Mouse (Mus musculus) retina, postnatal 1 day (tissue): Measurements from ENCODE around the gene Trip6.
"Not testable (repeated sequence)": the region's sequence is repeated elsewhere in the genome, so short reads cannot be mapped to it uniquely, and the experiment has no call there.

ENCODE experiments used
- DNase-seq: peaks from one replicate; pipeline ENCODE4 v3.0.0-alpha.2; 2012

Gene Trip6

DNA sequence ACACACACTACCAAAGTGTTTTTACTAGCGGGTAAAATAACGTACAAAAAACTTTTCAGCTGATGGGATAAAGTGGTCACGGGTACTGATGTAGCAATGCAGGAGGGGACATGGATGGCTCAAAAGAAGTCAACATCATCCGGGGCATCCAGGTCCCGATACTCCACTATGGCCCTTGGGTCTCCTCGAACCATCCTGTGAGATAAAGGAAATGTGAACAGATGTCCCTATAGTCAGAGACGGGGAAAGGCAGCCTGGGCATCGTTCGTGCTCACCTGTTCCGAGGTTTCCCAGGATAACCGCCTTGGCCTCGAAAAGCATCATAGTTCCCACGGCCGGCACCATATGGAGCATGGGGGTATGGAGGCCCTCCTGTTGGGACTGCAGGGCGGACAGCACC is 18.5 kb downstream of the Trip6 start:
- DNase-seq: no peak

DNA sequence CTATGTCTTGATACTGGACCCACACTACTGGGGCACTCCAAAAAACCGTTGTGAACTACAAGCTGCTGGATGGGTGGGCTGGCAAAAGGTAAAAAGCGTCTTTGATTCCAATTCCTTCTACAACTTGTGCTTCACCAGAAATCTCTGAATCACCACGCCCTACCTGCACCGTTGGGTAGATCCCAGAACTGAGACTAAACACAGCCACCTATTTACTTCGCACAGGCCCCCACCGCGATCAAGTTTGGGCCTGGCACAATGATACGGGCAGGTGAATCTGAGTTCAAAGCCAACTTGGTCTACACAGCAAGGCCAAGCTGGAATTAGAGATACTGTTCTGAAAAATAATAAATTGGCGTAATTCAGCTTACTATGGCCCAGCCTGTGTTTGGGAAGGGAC is 18.9 kb downstream of the Trip6 start:
- DNase-seq: no peak

DNA sequence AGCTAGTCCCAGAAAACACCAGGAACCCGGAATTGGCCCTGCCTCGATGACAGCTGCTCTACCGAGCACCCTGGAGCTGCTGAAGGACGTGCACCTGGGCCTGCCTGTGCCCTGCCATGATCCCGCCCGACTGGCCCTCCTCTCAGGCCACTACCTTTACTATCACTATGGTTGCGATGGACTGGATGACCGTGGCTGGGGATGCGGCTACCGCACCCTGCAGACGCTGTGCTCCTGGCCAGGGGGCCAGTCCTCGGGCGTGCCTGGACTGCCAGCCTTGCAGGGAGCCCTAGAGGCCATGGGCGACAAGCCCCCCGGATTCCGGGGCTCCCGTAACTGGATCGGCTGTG is 19.5 kb downstream of the Trip6 start:
- no peak for DNase-seq

DNA sequence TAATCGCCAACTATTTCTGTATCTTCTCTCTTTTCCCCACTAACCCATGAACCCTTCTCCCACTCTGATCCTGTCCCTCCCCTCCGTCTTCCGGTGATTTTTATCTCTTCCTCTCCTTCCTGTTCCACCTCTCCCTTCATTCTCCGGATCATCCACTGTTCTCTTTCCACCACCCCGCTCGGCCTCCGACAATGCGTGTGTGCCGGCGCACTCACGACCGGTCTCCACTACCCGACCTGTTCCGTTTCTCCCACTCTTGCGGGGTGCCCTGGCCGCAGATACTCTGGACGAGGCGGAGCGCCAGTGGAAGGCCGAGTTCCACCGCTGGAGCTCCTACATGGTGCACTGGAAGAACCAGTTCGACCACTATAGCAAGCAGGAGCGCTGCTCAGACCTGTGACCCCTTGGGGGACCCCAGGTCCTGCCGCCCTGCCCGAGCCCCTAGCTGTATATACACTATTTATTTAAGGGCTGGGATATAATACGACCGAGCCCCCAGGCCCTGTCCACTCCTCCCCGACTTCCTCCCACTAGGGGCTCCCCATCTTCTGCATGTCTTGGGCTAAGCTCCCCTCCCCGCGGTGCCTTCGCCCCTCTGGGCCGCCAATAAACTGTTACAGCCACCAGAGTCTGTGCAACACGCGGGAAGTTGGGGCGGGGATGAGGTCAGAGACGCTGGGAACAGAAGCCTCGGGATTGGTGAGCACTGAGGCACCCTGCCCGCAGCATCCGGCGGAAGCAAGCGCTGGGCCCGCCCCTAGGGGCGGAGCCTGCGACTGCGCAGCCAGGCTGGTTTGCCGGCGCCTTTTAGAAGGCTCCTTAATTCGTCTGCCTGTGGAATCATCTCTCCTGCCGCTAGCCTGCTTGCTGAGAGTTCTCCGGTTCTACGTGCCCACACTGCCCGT is 20.1 kb downstream of the Trip6 start, which contains the start of gene Ufsp1:
TSS of gene Ufsp1 (plus strand) at position 791 of the 905 bp plus-strand sequence.
- peak; percentile 98 for DNase-seq

DNA sequence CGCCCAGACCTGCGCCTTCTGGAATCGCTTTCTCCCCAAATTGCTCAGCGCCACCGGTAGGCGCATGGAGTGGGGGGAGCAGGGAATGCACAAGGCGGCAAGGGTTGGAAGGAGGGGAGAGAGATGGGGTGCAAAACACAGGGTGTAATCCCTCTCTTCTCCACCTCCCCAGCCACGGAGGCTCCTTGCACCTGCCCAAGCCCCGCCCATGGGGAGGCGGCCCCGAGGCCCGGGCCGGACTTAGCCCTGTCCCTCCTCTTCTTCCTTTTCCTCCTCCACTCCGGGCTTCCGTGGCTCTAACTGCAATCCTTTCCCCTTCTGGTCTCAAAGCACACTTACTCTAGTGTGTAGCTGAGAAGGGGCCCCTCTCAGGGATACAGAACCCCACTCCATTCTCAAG is 20.9 kb downstream of the Trip6 start:
- DNase-seq: peak; percentile 69

DNA sequence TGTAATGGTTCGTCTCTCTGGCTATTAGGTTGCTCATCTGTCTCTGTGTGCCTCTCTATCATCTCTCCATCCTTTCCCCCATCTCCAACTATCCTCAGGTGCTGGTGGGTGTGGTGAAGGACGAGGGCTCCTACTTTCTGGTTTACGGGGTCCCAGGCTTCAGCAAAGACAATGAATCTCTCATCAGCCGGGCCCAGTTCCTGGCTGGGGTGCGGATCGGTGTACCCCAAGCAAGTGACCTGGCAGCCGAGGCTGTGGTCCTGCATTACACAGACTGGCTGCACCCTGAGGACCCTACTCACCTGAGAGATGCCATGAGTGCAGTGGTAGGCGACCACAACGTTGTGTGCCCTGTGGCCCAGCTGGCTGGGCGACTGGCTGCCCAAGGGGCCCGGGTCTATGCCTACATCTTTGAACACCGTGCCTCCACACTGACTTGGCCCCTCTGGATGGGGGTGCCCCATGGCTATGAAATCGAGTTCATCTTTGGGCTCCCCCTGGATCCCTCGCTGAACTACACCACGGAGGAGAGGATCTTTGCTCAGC is 22.8 kb downstream of the Trip6 start:
- DNase-seq: no peak

DNA sequence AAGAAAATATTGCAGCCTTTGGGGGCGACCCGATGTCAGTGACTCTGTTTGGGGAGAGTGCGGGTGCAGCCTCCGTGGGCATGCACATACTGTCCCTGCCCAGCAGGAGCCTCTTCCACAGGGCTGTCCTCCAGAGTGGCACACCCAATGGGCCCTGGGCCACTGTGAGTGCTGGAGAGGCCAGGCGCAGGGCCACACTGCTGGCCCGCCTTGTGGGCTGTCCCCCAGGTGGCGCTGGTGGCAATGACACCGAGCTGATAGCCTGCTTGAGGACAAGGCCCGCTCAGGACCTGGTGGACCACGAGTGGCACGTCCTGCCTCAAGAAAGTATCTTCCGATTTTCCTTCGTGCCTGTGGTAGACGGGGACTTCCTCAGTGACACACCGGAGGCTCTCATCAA is 23.5 kb downstream of the Trip6 start:
- peak; percentile 58 for DNase-seq

DNA sequence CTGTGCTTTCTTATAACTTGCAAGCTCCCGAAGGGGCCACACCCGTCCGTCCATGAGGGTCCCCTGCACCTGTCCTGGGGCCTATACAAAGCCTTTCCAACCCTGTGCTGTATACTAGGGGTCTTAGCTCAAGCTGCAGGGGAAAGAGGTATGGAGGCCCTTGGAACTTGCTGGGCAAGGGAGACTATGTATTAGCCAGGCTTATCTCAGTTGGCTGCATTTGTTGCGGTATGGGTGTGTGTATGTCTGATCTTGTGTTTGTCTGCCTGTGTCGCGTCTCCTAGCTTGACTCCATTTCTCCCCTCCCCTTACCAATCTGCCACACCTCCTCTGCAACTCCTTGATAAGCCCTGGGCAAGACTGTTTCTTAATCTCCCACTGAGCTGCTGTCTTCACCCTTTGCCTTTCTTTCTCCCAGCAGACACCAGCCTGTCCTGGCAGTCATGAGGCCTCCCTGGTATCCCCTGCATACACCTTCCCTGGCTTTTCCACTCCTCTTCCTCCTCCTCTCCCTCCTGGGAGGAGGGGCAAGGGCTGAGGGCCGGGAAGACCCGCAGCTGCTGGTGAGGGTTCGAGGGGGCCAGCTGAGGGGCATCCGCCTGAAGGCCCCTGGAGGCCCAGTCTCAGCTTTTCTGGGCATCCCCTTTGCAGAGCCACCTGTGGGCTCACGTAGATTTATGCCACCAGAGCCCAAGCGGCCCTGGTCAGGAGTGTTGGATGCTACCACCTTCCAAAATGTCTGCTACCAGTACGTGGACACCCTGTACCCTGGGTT is 24.4 kb downstream of the Trip6 start:
- no peak for DNase-seq

DNA sequence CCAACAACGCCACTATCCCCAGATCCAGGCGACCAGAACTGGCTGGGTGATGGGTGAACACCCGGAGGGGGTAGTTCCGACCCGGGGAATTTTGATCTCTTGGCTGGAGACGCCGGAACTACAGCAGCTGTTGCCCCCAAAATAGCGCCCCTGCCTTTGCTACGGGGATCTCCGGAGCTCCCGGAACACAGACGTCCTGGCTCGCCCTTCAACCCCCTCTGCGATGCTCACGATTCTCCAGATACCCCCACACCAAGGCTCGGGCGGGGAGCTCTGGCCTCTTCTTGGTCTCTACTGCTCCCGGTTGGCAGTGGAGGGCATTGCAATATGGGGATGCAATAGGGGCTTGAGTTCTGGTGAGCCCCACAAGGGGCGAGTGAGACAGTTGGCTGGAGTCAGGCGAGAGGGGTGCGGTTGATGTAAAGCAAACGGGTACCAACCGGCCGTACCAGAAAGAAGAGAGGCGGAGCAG is 25.2 kb downstream of the Trip6 start:
- peak; percentile 81 for DNase-seq

DNA sequence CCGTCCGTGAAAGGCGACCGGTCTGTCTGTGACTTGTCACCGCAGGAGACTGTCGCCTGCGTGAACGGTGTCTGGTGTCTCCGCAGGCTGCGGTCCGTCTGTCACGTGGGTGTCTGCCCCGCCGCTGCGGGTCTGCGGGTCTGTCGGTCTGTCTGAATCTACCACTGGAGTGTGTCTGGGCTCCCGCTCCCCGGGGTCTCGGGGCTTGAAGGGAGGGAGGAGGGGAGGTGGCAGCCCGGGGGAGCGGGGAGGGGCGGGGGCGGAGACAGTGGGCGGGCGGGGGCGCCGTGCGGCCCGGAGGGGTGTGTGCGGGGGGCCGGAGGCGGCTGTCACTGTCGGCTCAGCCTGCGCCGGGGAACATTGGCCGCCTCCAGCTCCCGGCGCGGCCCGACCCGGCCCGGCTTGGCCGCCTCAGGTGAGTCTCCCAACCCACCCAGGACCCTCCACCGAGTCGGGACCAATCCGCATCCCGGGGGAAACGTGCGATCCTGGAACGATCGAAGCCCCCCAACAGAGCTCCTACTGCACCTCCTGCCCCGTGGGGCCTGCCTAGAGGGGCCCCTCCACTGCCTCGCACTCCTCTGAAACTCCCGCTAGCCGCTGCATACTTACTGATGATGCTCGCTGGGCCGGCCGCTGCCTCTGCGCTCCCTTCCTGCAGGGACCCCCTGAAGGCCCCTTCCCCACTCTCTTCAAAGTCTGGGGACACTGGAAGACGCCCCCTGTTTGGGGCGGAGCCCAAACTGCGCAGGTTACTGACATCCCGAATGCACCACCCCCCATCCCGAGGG is 26.1 kb downstream of the Trip6 start:
- DNase-seq: peak; percentile 59

DNA sequence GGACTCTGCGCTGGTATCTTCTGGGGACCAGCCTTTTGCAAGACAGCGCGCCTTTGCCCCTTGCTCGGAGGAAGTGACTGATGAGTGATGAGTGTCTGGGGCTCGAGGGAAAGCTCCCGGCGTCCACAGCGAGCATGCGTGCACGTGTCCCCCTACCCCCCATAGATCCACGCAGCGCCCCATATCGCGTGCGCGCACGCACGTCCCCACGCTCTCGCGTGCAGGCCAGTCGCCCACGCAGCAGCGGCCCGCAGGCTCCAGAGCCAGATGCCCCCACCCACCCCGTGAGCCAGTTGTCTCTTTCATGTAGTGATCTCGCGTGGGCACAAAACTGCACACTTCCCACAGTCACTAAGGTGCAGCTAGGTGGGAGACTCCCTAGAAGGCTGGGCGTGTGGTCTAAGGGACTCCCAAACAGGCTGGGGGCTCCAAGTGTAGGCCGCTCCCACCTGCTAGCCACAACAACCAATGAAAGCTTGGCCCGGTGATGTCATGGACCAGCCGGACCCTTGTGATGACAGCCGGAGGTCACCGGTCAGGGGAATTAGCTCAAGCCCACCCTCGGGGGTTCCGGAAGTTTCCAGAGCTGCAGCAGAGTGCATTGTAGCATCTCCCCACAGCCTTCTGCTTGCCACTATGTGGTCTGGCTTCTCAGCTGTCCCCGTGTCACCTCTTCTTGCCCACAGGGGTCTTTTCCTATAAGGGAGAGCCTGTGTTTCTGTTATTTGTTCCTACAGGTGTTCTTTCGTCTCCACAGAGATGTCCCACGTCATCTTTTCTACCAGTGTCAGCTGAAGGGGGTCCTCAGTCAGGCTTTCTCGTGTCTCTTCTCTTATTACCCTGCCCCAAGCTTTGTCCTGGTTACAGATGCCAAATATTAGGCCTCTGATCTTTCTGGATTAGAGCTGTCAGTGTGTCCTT is 26.9 kb downstream of the Trip6 start, which contains the start of gene Ache:
TSS of gene Ache (plus strand) at position 488 of the 921 bp plus-strand sequence.
- peak; percentile 78 for DNase-seq

DNA sequence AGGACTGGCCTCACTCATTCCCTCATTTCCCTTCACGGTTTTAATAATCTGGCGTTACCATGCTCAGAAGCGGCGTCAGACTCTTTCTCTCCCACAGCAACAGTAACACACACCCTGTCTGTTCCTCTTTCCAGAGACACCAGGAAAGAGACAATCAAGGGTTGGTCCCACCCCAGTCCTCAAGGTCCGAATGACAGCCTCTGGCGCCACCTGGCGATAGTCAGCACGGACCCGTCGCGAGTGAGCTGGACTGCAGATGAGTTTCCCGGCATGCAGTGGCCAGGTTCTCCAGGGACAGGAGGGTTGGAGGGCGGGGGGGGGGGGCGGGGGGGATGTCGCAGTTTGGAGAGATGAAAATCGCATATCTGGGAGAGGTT is 27.6 kb downstream of the Trip6 start:
- DNase-seq: peak; percentile 93

DNA sequence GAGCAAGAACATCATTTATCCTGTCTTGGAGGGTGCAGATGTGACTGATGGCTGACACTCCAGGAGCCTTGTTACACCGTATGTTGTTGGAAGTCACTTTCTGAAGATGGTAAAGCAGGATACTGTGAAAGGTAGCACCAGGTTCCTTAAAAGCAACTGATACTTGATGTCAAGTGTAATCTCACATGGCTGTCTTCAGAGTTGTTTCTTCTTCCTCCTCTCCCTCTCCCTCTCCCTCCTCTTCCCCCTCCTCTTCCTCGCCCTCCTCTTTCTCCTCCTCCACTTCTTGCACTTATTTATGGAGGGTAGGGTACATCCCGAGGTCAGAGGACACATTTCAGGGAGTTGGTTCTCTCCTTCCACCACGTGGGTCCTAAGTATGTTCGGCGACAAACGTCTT is 28.2 kb downstream of the Trip6 start:
- DNase-seq: no peak

DNA sequence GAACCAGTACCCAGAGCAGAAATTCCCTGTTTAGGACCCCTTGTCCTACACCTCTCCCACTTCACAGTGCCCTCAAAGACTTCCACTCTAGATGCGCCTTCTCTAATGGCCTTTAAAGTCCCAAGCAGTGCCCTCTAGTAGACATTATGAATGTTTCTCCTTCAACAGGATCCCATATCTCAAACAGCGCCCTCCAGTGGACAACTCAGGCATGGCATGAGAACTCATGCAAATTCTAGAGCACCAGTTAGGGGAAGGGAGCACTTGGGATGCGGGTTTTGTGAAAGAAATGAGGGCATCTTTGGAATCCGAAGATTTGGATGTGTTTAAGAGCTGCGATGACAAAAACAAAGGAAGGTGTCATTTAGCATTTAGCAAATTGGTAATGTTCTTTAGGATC is 29.2 kb downstream of the Trip6 start:
- peak; percentile 66 for DNase-seq

DNA sequence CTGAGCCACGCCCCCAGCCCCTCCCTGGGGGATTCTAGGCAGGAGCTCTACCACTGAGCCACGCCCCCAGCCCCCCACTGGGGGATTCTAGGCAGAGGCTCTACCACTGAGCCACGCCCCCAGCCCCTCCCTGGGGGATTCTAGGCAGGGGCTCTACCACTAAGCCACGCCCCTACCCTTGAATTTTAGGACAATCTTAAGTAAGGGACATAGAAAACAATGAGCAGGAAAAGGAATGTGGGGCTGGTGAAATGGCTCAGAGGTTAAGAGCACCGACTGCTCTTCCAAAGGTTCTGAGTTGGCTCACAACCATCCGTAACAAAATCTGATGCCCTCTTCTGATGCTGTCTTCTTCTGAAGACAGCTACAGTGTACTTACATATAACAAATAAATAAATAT is 29.8 kb downstream of the Trip6 start:
- DNase-seq: not testable (repeated sequence)

DNA sequence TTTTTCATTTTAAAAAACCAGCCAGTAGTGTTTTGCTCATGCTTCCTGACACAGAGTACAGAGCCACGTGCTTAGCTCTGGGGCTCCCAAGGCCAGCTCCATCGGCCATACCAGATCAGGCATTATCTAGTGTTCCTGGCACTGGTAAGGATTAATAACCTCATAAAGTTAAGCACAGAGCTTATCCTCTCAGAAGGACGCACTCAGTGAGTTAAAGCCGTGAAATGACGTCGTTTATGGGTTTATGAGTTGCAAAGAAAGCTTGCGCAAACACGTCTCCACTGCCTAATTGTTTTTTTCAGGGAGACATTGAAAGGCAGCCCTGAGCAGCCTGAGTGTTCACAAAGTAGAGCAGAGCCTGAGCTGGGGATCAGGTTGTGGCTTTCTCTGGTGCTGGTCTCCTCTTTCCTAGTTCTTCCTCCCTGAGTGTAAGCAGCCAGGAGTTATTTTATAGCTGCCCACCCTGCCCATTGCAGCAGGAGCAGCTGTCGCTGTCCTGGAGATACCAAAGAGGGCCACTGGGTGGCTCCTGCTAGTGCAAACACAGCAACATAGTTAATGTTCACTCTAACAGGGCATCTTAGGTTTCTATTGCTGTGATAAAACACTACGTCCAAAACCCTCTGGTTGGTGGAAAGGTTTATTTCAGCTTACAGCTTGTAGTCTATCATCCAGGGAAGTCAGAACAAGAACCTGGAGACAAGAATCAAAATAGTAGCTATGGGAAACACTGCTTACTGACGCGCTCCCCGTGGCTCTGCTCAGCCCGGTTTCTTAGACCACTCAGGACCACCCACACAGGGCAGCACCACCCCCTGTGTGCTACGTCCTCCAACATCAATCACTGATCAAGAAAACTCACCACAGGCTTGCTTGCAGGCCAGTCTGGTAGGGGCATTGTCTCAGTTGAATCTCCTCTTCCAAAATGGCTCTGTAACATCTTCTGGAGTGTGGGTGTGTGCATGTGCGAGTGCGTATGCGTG is 36.6 kb downstream of the Trip6 start:
- DNase-seq: peak; percentile 67

DNA sequence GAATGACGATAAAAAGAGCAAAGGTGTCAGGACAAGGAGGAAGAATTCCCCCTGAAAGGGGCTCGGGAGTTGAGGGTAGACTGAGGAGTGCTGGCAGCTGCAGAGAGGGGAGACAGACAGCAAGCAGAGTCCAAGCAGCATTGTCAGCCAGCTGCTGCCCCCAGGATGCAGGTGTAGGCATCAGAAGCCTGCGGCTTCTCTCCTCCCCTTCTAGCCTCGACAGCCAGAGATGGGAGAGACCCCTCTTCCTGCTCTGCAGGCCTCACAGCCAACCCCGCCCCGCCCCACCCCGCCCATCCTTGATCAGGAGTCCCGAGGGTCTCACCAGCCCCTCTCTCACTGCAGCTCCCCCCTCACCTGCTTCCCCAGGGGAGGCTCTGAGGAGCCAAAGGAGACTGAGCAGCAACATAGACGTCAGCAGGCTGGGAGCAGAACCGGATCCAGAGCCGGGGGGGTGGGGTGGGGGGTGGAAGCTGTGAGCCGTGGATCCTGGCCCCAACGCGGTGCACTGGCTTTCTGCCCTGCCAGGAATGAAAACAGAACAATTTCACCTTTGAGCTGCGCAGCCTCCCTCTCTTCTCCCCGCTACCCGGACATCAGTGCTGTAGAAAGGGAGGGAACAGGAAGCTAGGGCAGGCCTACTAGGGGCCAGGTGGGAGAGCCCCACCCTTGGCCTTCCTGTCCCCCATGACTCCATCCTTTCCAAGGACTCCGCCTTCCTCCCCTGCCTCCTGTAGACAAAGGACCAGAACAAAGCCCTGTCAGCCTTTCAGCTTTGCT is 45.9 kb downstream of the Trip6 start:
- no peak for DNase-seq

DNA sequence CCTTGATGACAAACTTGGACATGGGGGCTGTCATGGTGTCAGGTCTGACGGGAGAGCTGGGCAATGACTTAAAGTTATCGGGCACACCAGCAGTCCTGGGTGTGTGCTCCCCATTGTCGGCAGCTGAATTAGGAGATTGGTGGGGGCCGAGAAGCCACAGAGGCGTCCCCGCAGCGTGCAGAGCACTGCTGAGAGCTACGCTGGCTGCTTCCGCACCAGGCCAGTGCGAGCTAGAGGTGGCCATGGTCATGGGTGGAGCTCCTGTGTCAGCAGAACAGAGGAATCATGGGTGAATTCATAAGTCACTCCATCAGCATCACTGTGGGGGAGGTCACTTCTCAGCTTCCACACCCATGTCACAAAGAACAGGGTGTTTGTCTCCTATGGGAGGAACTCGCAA is 49.4 kb downstream of the Trip6 start:
- no peak for DNase-seq

DNA sequence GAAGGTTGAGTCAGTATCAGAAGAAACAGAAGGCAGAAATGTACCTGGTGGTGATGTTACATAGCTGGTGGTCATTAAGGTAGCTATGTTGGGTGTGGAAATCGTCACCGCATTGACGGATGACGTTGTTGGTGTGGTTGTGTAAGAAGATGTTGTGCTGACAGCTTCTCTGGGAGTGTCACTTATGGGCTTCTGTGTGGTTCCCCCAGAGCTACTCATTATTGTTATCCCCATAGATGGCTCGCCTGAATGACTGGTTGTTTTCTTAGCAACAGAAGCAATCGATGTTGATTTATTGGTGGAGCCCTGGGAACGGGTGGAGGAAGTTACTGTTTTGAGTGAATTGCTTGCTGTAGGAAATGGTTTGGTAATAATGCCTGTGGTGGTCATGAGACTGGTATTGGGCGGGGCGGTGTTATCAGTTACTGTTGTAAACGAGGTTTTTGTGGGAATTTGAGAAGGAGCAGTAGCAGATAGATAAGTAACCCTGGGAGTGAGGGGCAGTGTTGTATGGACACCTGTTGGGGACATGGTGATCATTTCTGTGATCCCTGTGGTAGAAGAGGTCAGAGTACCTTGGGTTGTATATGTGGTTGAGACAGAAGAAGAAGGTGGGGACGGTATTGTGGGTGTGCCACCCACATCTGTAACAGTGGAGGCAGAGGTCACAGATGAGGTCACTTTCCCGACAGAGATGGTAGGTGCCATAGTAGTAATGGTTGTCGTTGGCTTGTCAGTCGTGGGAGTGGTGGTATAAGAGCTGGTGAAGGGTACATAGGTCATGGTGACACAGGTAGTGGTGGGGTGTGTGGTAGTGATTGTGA is 50.1 kb downstream of the Trip6 start:
- DNase-seq: no peak
